Mouse (Mus musculus): ENCODE data around the gene Serpinb2.

- no peak for TF ChIP-seq EP300 (IDR thresholded peaks at IDR 0.05; ENCODE audit: insufficient read depth, low read depth, low read length)
- no peak for TF ChIP-seq POLR2A (IDR thresholded peaks at IDR 0.05; ENCODE audit: insufficient read depth, low read depth, low read length)
- peak; percentile 87 for TF ChIP-seq CTCF (IDR thresholded peaks at IDR 0.05)
Measured at GRCm38 (mm10) chr1:107481452-107481851, 29.8 kb upstream of the Serpinb2 start.

Data from heart, adult 2 months (tissue).